Mouse (Mus musculus) yolk sac, embryonic 10.5 days (tissue): ENCODE measurements around the gene Plppr1.
"Not testable (repeated sequence)": the region's sequence is repeated elsewhere in the genome, so short reads cannot be mapped to it uniquely, and the experiment has no call there.

ENCODE experiments used
- DNase-seq: peaks from one replicate; pipeline ENCODE4 v3.0.0-alpha.2; 2017; ENCODE audit warnings: low spot score

The Plppr1 gene

GRCm38 (mm10) chr4:49233032-49233406 is 173.9 kb downstream of the Plppr1 start:
- DNase-seq, result no peak

GRCm38 (mm10) chr4:49238111-49238510 is 179.0 kb downstream of the Plppr1 start:
- no peak for DNase-seq

- DNase-seq, result no peak
Observed at GRCm38 (mm10) chr4:49239451-49239850, 180.4 kb downstream of the Plppr1 start.

GRCm38 (mm10) chr4:49244791-49245190 is 185.7 kb downstream of the Plppr1 start:
- DNase-seq, result no peak

- DNase-seq, result no peak
Observed at GRCm38 (mm10) chr4:49245274-49245673, 186.2 kb downstream of the Plppr1 start.

- DNase-seq, result no peak
Observed at GRCm38 (mm10) chr4:49251262-49251661, 192.2 kb downstream of the Plppr1 start.

- DNase-seq, result no peak
Observed at GRCm38 (mm10) chr4:49252169-49252568, 193.1 kb downstream of the Plppr1 start.

- no peak for DNase-seq
Observed at GRCm38 (mm10) chr4:49278515-49278914, 219.4 kb downstream of the Plppr1 start.

GRCm38 (mm10) chr4:49284692-49285291 is 225.7 kb downstream of the Plppr1 start:
- no peak for DNase-seq

- no peak for DNase-seq
Observed at GRCm38 (mm10) chr4:49285340-49286196, 226.5 kb downstream of the Plppr1 start.

GRCm38 (mm10) chr4:49286197-49286492 is 227.1 kb downstream of the Plppr1 start:
- no peak for DNase-seq

- DNase-seq, result no peak
Observed at GRCm38 (mm10) chr4:49296434-49296833, 237.4 kb downstream of the Plppr1 start.

GRCm38 (mm10) chr4:49299576-49299975 is 240.5 kb downstream of the Plppr1 start:
- no peak for DNase-seq

GRCm38 (mm10) chr4:49321903-49322635 is 263.0 kb downstream of the Plppr1 start:
- no peak for DNase-seq

GRCm38 (mm10) chr4:49337949-49338348 is 278.9 kb downstream of the Plppr1 start:
- not testable (repeated sequence) for DNase-seq

GRCm38 (mm10) chr4:49340091-49340490 is 281.0 kb downstream of the Plppr1 start:
- DNase-seq, result not testable (repeated sequence)

- DNase-seq, result not testable (repeated sequence)
Observed at GRCm38 (mm10) chr4:49348001-49348400, 288.9 kb downstream of the Plppr1 start.

GRCm38 (mm10) chr4:49348677-49349076 is 289.6 kb downstream of the Plppr1 start:
- DNase-seq, result no peak

GRCm38 (mm10) chr4:49350470-49350869 is 291.4 kb downstream of the Plppr1 start:
- DNase-seq, result no peak

GRCm38 (mm10) chr4:49357097-49357496 is 298.0 kb downstream of the Plppr1 start:
- DNase-seq, result no peak

- DNase-seq, result not testable (repeated sequence)
Observed at GRCm38 (mm10) chr4:49368046-49368445, 309.0 kb downstream of the Plppr1 start.

- peak; percentile 14 for DNase-seq
Observed at GRCm38 (mm10) chr4:49383576-49384318, 324.7 kb downstream of the Plppr1 start.
